Mouse (Mus musculus) hematopoietic multipotent progenitor cell, adult 10-12 weeks (in vitro differentiated cells): ENCODE data around the gene Clic6. TPM values are rescaled to one million over a fixed set of nuclear protein-coding genes. Genes with fewer than 3 reads are reported as not detected.

Experiments
- polyA plus RNA-seq: library from polyadenylated mRNA; stranded (reverse); fragments of >175 nt; gene quantifications from 2 replicates; pipeline ENCODE4 v1.2.3, GENCODE M21; 2012; ENCODE audit warnings: low replicate concordance

Clic6 gene
- not detected in 2 replicates for polyA plus RNA-seq

DNA sequence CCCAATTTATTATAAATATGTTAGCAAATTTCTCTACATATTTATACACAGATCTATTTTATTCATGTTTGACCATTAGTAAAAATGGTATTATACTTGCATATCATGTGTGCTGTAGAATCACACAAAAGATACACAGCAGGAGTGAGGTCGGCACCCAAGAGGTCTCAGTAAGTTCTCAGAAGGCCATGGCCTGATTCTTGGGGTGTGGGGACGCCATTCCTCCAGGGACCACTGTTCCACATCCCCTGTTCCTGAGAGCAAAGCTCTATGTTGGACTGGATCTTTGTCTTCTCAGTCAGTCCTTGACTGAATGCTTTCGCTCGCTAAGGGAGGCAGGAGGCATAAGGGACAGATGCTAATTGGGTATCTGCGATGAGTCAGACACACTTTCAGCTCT lies at the start of gene Clic6:
Gene Clic6 (plus strand): TSS at position 301 of the 400 bp plus-strand sequence.

GRCm38 (mm10) chr16:92470706-92471105 lies 14.8 kb upstream of the Clic6 start, which contains the start of gene Rcan1:
Gene Rcan1, minus strand, starts transcription at chr16:92470867.

Other genes with a start within 250 kb of the Clic6 start
- gene Kcne2, start 193.3 kb upstream of the Clic6 start, polyA plus RNA-seq, result not detected in 2 replicates
- 7.1 and 9.8 TPM in 2 replicates for gene Smim11, start 184.4 kb upstream of the Clic6 start, polyA plus RNA-seq
- gene Fam243, start 164.3 kb upstream of the Clic6 start, polyA plus RNA-seq, result not detected in 2 replicates
- gene Kcne1, start 126.3 kb upstream of the Clic6 start, polyA plus RNA-seq, result not detected in 2 replicates
- gene Rcan1, start 14.9 kb upstream of the Clic6 start, polyA plus RNA-seq, result 8.0 and 9.5 TPM in 2 replicates